Mouse (Mus musculus) heart, adult 11 months (tissue): Measurements from ENCODE around the gene Naa40.

ENCODE experiments used
- DNase-seq: peaks from one replicate; pipeline ENCODE4 v3.0.0; 2022

Naa40 gene

GRCm38 (mm10) chr19:7265478-7266191 is 24.7 kb upstream of the Naa40 start:
- DNase-seq = peak; percentile 95

- peak; percentile 98 for DNase-seq
These were observed 23.9 kb upstream of the Naa40 start for GRCm38 (mm10) chr19:7264766-7265331.

- DNase-seq = peak; percentile 97
These were observed 23.2 kb upstream of the Naa40 start for GRCm38 (mm10) chr19:7264088-7264765.

- DNase-seq = no peak
These were observed 21.6 kb upstream of the Naa40 start for GRCm38 (mm10) chr19:7262592-7262991.

GRCm38 (mm10) chr19:7261964-7262363 is 21.0 kb upstream of the Naa40 start:
- no peak for DNase-seq

GRCm38 (mm10) chr19:7261476-7261875 is 20.5 kb upstream of the Naa40 start:
- no peak for DNase-seq

GRCm38 (mm10) chr19:7257881-7258280 is 16.9 kb upstream of the Naa40 start:
- DNase-seq = no peak

GRCm38 (mm10) chr19:7246021-7246420 is 5.0 kb upstream of the Naa40 start:
- DNase-seq = no peak

GRCm38 (mm10) chr19:7240291-7240690 is 692 bp downstream of the Naa40 start:
- DNase-seq = no peak

- DNase-seq = no peak
These were observed 1.4 kb downstream of the Naa40 start for GRCm38 (mm10) chr19:7239574-7239973.

GRCm38 (mm10) chr19:7236742-7237141 is 4.2 kb downstream of the Naa40 start:
- peak; percentile 77 for DNase-seq

GRCm38 (mm10) chr19:7236011-7236410 is 5.0 kb downstream of the Naa40 start:
- DNase-seq = no peak

GRCm38 (mm10) chr19:7235461-7235860 is 5.5 kb downstream of the Naa40 start:
- no peak for DNase-seq

GRCm38 (mm10) chr19:7234537-7235221 is 6.3 kb downstream of the Naa40 start:
- DNase-seq = peak; percentile 98

GRCm38 (mm10) chr19:7226511-7226914 is 14.5 kb downstream of the Naa40 start:
- DNase-seq = no peak

- DNase-seq = peak; percentile 90
These were observed 15.8 kb downstream of the Naa40 start for GRCm38 (mm10) chr19:7225096-7225690.

- DNase-seq = no peak
These were observed 16.7 kb downstream of the Naa40 start for GRCm38 (mm10) chr19:7224253-7224652.

GRCm38 (mm10) chr19:7223488-7223887 is 17.5 kb downstream of the Naa40 start:
- DNase-seq = peak; percentile 91

GRCm38 (mm10) chr19:7222196-7222595 is 18.8 kb downstream of the Naa40 start:
- DNase-seq = peak; percentile 89

GRCm38 (mm10) chr19:7218753-7219152 is 22.2 kb downstream of the Naa40 start:
- no peak for DNase-seq

- DNase-seq = no peak
These were observed 23.1 kb downstream of the Naa40 start for GRCm38 (mm10) chr19:7217926-7218267.

GRCm38 (mm10) chr19:7217162-7217925 is 23.6 kb downstream of the Naa40 start, which contains the start of gene Cox8a:
Gene Cox8a (minus strand): TSS chr19:7217616.
- DNase-seq = peak; percentile 100
